Mouse (Mus musculus) limb, embryonic 14.5 days (tissue): ENCODE data around the gene Prss22. TPM values are rescaled to one million over a fixed set of nuclear protein-coding genes. Genes with fewer than 3 reads are reported as not detected.

Experiments
- ATAC-seq: fragments of 200-750 bp; cut with Nextera tagmentation; 2 replicates; pipeline ENCODE4 v1.8.0; 2017; ENCODE audit warnings: low read depth, moderate number of reproducible peaks, moderate TSS enrichment; ENCODE audit not compliant: low FRiP score
- DNase-seq: peaks from one replicate; pipeline ENCODE4 v3.0.0-alpha.2; 2015; ENCODE audit warnings: low spot score
- H3K27ac ChIP-seq: fragments of 300-500 bp; sonication (generic); replicated peaks from 2 replicates; pipeline ENCODE4 v1.5.1; 2014; ENCODE audit warnings: low read depth, mild to moderate bottlenecking, low read length, moderate library complexity, mixed read lengths
- H3K27me3 ChIP-seq: fragments of 300-500 bp; sonication (generic); 2 replicates; pipeline ENCODE4 v1.6.1; 2014; ENCODE audit warnings: low read length, mixed read lengths; ENCODE audit not compliant: control insufficient read depth, insufficient read depth
- H3K36me3 ChIP-seq: fragments of 300-500 bp; sonication (generic); 2 replicates; pipeline ENCODE4 v1.6.1; 2014; ENCODE audit warnings: mild to moderate bottlenecking, low read length, moderate library complexity, mixed read lengths; ENCODE audit not compliant: control insufficient read depth, insufficient read depth
- H3K4me1 ChIP-seq: fragments of 300-500 bp; sonication (generic); 2 replicates; pipeline ENCODE4 v1.6.1; 2014; ENCODE audit warnings: antibody characterized with exemption, low read length, mixed read lengths; ENCODE audit not compliant: control insufficient read depth, insufficient read depth
- H3K4me2 ChIP-seq: fragments of 300-500 bp; sonication (generic); replicated peaks from 2 replicates; pipeline ENCODE4 v1.6.1; 2014; ENCODE audit warnings: low read depth, mild to moderate bottlenecking, low read length, moderate library complexity; ENCODE audit not compliant: severe bottlenecking
- H3K4me3 ChIP-seq: fragments of 300-500 bp; sonication (generic); replicated peaks from 2 replicates; pipeline ENCODE4 v1.5.1; 2014; ENCODE audit warnings: low read length
- H3K9ac ChIP-seq: fragments of 300-500 bp; sonication (generic); 2 replicates; pipeline ENCODE4 v1.6.1; 2014; ENCODE audit warnings: mild to moderate bottlenecking, low read depth, low read length, moderate library complexity; ENCODE audit not compliant: severe bottlenecking
- H3K9me3 ChIP-seq: fragments of 300-500 bp; sonication (generic); 2 replicates; pipeline ENCODE4 v1.6.1; 2016; ENCODE audit warnings: low read length; ENCODE audit not compliant: control insufficient read depth
- POLR2A ChIP-seq: fragments of 200-500 bp; IDR thresholded peaks from 2 replicates; pipeline ENCODE4 v1.8.0; 2012; ENCODE audit warnings: inconsistent platforms, mild to moderate bottlenecking, moderate library complexity, borderline replicate concordance; ENCODE audit not compliant: insufficient read depth, insufficient read length; ENCODE audit errors: extremely low read depth
- WGBS: fragments of 180-500 bp; shearing (Covaris S2); extraction: QIAGEN DNeasy Blood & Tissue Kit; methylation state at CpG from one replicate; pipeline ENCODE4 v1.1.7; 2014; 5-methylcytosine and 5-hydroxymethylcytosine counted together
- polyA plus RNA-seq, 2 experiments: library from polyadenylated mRNA; depleted of rRNA in 1 of 2; stranded (reverse) in 1 of 2; unstranded in 1 of 2; fragments of >200 nt; fragmentation: Nextera tagmentation in 1 of 2; extraction: Ambion mirVana in 1 of 2; gene quantifications; 2 replicates each; pipeline versions ENCODE4 v1.2.1 to v1.2.3; 2012 to 2014

The Prss22 gene
- polyA plus RNA-seq, 2 experiments, result 0.51 to 0.54 TPM

DNA sequence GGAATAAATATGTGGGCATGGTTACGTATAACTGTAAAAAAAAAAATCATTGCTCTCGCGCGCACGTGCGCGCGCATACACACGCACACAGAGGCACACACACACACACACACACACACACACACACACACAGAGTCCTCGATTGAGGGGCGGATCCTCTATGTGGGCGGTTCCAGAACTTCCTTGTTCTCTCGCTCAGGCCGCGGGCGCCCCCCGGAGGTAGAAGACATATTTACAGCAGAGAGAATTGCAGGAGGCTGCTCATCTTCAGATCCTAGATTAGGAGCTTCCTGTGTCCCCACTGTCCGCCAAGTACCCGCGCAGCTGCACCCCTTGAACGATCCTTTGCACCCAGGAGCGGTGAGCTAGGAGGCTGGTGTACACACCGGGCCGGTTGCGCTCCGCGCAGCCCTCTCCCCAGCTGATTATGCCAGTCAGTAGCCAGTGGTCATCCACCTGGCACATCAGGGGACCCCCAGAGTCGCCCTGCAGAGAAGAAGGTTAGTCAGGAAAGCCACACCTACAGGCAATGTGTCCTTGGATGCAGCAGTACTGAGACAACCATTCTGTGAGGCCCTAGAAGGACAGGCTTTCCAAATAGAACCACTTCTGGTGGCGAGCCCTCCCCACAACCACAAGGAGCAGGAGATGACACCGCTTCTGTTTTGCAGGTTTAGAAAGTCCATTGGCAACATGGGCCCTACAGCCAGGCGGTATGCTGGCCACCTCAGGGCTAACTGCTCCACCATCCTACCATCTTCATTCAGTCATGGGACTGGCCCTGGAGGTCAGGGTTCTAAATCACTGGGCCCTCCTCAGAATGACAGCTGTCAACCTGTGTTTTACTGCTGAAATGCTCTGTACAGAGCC lies 4.1 kb downstream of the Prss22 start:
- no peak overlapping the region for H3K27ac ChIP-seq
- WGBS, result 13% methylated on average over 31 of the region's 31 CpGs
- no peaks in the 10 kb centered on the region for H3K9me3 ChIP-seq
- H3K4me3 ChIP-seq, result peak overlapping the region; percentile 27
- H3K36me3 ChIP-seq, result no peaks in the 10 kb centered on the region
- peak; percentile 91 for DNase-seq
- TF ChIP-seq POLR2A, result no peak
- peak overlapping the region; percentile 52 for H3K4me2 ChIP-seq
- H3K4me1 ChIP-seq, result peaks cover 4% of the 10 kb centered on the region; the same call in 1 of the 2 replicates
- no peaks in the 10 kb centered on the region for H3K27me3 ChIP-seq
- peak; percentile 83 for ATAC-seq
- peak overlapping the region; percentile 49; the same call in 1 of the 2 replicates for H3K9ac ChIP-seq

DNA sequence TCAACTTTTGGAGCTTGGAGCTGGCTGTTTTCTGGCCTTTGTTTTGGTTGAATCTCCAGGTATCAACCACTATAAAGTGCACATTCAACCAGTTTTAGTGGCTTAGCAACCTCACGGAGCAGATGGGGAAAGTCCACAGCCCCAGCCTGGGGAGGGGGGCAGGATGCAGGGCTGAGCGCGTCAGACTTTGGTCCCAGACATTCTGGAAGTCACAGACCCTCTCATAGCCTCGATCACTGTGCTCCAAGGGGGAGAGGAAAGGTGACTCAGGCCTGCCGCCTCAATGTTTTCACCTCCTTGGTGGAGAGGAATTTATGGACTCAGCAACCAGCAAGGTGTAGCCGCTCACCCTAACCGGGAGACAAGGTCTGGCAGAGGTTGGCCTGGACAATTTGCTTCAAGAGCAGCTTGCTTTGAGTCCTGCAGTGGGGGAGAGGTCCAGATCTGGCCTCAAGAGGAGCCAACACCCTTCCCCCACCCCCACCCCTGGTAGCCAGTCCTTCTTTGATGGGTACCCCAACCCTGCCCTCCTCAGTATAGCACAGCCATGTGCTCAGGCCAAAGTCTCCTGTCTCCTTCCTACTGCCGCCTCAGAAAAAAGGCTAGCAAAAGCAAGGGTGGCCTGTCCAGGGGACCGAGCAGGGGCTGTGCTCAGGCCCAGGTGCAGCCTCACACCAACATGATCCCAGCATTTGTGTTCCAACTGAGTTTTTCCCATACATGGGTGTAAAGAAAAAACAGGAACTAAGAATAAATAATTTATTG lies 4.9 kb downstream of the Prss22 start:
- TF ChIP-seq POLR2A, result no peak
- Histone ChIP-seq H3K27me3 (no peaks in the 10 kb centered on the region), H3K4me3 (peak overlapping the region; percentile 27; the same call in 1 of the 2 replicates), H3K9me3 (no peaks in the 10 kb centered on the region), H3K9ac (no peak overlapping the region), H3K4me2 (peak overlapping the region; percentile 52), H3K4me1 (peaks cover 4% of the 10 kb centered on the region; the same call in 1 of the 2 replicates), H3K27ac (no peak overlapping the region), H3K36me3 (no peaks in the 10 kb centered on the region)
- ATAC-seq (peak; percentile 35; the same call in 1 of the 2 replicates), DNase-seq (no peak)
- whole genome bisulfite sequencing, result 65% methylated on average over 9 of the region's 9 CpGs

DNA sequence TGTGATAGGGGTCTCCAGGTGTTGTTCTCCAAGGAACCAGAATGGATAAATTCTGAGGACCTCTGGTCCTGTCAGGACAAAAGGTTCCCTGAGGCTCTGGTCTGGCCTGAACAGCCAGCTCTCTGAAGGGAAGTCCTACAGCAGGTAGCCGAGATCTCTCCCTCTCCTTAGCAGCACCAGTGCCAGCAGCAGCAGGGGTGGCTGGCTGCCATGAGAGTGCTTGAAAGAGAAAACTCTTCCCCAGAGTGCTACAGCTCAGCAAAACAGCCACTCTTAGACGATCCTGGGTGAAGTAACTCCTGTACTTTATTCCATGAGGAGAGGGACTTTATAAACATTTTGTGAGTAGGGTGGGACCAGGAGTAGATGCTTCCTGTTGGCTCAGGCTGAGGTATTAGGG lies 8.1 kb downstream of the Prss22 start:
- WGBS, result 24% methylated on average over 2 of the region's 2 CpGs
- DNase-seq (no peak), ATAC-seq (no peak)
- TF ChIP-seq POLR2A, result no peak
- H3K4me3 ChIP-seq, result no peak overlapping the region
- H3K27me3 ChIP-seq, result no peaks in the 10 kb centered on the region
- no peak overlapping the region for H3K4me2 ChIP-seq
- H3K27ac ChIP-seq, result no peak overlapping the region
- no peaks in the 10 kb centered on the region for H3K36me3 ChIP-seq
- H3K9me3 ChIP-seq, result no peaks in the 10 kb centered on the region
- H3K9ac ChIP-seq, result no peak overlapping the region
- H3K4me1 ChIP-seq, result peaks cover 4% of the 10 kb centered on the region; the same call in 1 of the 2 replicates

DNA sequence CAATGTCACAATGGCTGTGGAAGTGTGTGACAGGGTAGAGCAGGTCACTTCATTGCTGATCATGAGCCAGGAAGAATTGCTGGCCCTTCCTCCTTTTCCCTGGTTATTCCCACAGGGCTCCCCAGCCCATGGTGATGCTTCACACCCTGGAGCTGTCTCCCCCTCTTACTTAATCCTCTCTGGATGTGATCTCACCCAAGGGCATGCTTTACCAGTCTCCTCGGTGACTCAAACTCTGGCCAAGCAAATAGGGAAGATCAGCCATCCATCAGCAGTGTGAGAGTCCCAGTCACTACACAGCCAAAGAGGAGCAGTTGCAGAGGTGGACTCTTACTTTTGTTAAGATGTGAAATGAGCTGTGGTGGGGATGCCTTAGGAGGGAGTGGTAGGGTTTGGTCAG lies 12.9 kb downstream of the Prss22 start:
- Histone ChIP-seq H3K36me3 (no peaks in the 10 kb centered on the region), H3K9ac (no peak overlapping the region), H3K27ac (no peak overlapping the region), H3K9me3 (no peaks in the 10 kb centered on the region), H3K27me3 (no peaks in the 10 kb centered on the region), H3K4me2 (no peak overlapping the region), H3K4me1 (no peaks in the 10 kb centered on the region), H3K4me3 (no peak overlapping the region)
- DNase-seq (no peak), ATAC-seq (no peak)
- 91% methylated on average over 1 of the region's 1 CpGs for WGBS
- TF ChIP-seq POLR2A, result no peak

DNA sequence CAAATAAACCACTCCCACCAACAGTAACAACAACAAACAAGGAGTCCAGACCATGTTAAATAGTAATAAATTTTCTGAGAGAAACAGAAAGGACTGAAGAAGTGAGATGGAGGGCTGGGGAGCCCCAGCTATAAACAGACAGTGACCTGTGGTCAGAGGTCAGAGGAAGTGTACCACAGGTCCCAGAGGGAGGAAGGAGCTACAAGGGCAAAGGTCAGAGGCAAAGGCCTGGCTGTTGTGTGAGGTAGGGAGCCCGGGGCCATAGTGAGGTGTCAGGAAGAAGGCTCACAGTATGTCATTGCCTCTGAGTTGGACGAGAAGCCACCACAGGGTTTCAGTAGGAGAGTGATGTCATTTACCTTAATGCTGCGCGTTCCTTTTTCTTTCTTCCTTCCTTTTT lies 15.0 kb downstream of the Prss22 start:
- H3K9me3 ChIP-seq, result no peaks in the 10 kb centered on the region
- no peaks in the 10 kb centered on the region for H3K27me3 ChIP-seq
- WGBS, result 49% methylated on average over 4 of the region's 4 CpGs
- no peak overlapping the region for H3K4me2 ChIP-seq
- DNase-seq, result no peak
- H3K9ac ChIP-seq, result no peak overlapping the region
- no peak for ATAC-seq
- no peak for TF ChIP-seq POLR2A
- H3K36me3 ChIP-seq, result no peaks in the 10 kb centered on the region
- no peak overlapping the region for H3K27ac ChIP-seq
- H3K4me3 ChIP-seq, result no peak overlapping the region
- H3K4me1 ChIP-seq, result no peaks in the 10 kb centered on the region
